Mouse (Mus musculus): Measurements from ENCODE around the gene Col6a4.

DNA sequence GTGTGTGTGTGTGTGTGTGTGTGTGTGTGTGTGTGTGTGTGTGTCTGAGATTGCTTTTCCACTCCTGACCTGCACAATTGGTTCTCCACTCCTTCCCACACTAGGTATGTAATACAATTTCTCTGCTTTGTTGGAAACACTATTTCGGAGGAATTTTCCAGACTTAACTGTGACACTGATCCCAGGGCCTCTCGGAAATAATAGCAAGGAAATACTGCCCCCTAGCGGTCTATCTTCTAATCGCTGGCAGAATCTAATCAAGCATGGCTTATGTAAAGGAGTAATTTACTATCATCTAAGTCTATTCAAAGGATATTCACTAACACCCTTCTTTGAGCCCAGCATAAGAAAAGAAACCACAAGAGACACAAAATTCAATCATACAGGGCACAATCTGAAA is 57.7 kb downstream of the Col6a4 start:
- TF ChIP-seq CTCF (IDR thresholded peaks at IDR 0.05; ENCODE audit: low read depth) = peak; percentile 56
- no peak for TF ChIP-seq EP300 (IDR thresholded peaks at IDR 0.05; ENCODE audit: low read depth)

All from heart, postnatal 0 days (tissue).